In genomic region chrX:56374431-56375128, GRCm38 (mm10) we compare ENCODE assay signal across 8 mouse cellular contexts. TPM values are rescaled to one million over a fixed set of nuclear protein-coding genes. Genes with fewer than 3 reads are reported as not detected.
A peak's percentile ranks its signal among the peaks of the same experiment; 100 is the strongest.
DNase-seq lines count a peak whose midpoint lies in the region; ATAC-seq and TF ChIP-seq lines count a peak whose summit lies in the region.
"Not testable (repeated sequence)": the region's sequence is repeated elsewhere in the genome, so short reads cannot be mapped to it uniquely, and the experiment has no call there.

TSS of gene Smim10l2a (plus strand) at chrX:56374586.

- in situ Hi-C loops in CH12.LX (cut with MboI; ENCODE audit: low pct_ligation_motif_present, low pct_unique_long_range_greater_than_20kb, low sequenced_read_pairs) = not testable (repeated sequence)

- not testable (repeated sequence) for H3K27me3 ChIP-seq in CH12.LX (replicated peaks); forebrain, embryonic 13.5 days; liver, embryonic 14.5 days (ENCODE audit: control insufficient read depth, insufficient read depth, low read length); neural tube, embryonic 11.5 days (ENCODE audit: control insufficient read depth, insufficient read depth, low read length)

- dilution Hi-C loops in CH12.LX (cut with MboI; ENCODE audit: extremely low pct_ligation_motif_present, extremely low pct_unique_long_range_greater_than_20kb, low sequenced_read_pairs) = not testable (repeated sequence)

- H3K79me2 ChIP-seq in CH12.LX (replicated peaks; ENCODE audit: control insufficient read depth, extremely low read depth, insufficient read depth, poor library complexity, severe bottlenecking) = not testable (repeated sequence)

- not testable (repeated sequence) for TF ChIP-seq RAD21 in CH12.LX (IDR thresholded peaks at IDR 0.05; ENCODE audit: low read depth, low read length)

- not testable (repeated sequence) for H3K36me3 ChIP-seq in CH12.LX (replicated peaks in 1 of 2; ENCODE audit: control insufficient read depth in 1 of 2, insufficient read depth in 1 of 2, low read length in 1 of 2); forebrain, embryonic 13.5 days (ENCODE audit: poor library complexity, severe bottlenecking); liver, embryonic 14.5 days (replicated peaks; ENCODE audit: control insufficient read depth, insufficient read depth, low read depth); neural tube, embryonic 11.5 days (ENCODE audit: control insufficient read depth, insufficient read depth, low read length)

- H3K4me3 ChIP-seq in CH12.LX (replicated peaks in 1 of 3; ENCODE audit: low read depth in 2 of 3, low read length in 2 of 3, poor library complexity in 1 of 3) = peak within 1 kb of the TSS in 2 of 3 experiments; percentile 52 to 61
- H3K4me3 ChIP-seq in forebrain, embryonic 13.5 days = peak within 1 kb of the TSS; percentile 51
- peak within 1 kb of the TSS; percentile 41 to 42 for H3K4me3 ChIP-seq in liver, embryonic 14.5 days (ENCODE audit: insufficient read depth in 1 of 2, low read depth in 2 of 2, low read length in 2 of 2)
- H3K4me3 ChIP-seq in neural tube, embryonic 11.5 days (ENCODE audit: low read depth, low read length) = peak within 1 kb of the TSS; percentile 39

- not testable (repeated sequence) for TF ChIP-seq EP300 in CH12.LX (IDR thresholded peaks at IDR 0.05; ENCODE audit: low read length); liver, embryonic 14.5 days (IDR thresholded peaks at IDR 0.05; ENCODE audit: low read depth)

- H3K4me2 ChIP-seq in CH12.LX (ENCODE audit: insufficient read depth, low read depth, poor library complexity, severe bottlenecking) = peak within 1 kb of the TSS; percentile 29
- H3K4me2 ChIP-seq in forebrain, embryonic 13.5 days = peak within 1 kb of the TSS; percentile 61
- H3K4me2 ChIP-seq in liver, embryonic 14.5 days (ENCODE audit: low read depth) = peak within 1 kb of the TSS; percentile 53
- peak within 1 kb of the TSS; percentile 48 for H3K4me2 ChIP-seq in neural tube, embryonic 11.5 days (ENCODE audit: low read depth)

- not testable (repeated sequence) for H3K27ac ChIP-seq in CH12.LX (ENCODE audit: insufficient read depth, low read depth); forebrain, embryonic 13.5 days; liver, embryonic 14.5 days; neural tube, embryonic 11.5 days (ENCODE audit: low read depth, low read length)

- not testable (repeated sequence) for H3K9me3 ChIP-seq in CH12.LX (replicated peaks; ENCODE audit: low read length); forebrain, embryonic 13.5 days (replicated peaks); liver, embryonic 14.5 days (ENCODE audit: control insufficient read depth, low read length); neural tube, embryonic 11.5 days (ENCODE audit: control insufficient read depth, low read length)

- not testable (repeated sequence) for H3K4me1 ChIP-seq in CH12.LX (ENCODE audit: control insufficient read depth in 1 of 2, insufficient read depth in 2 of 2); forebrain, embryonic 13.5 days; liver, embryonic 14.5 days (replicated peaks; ENCODE audit: control insufficient read depth in 2 of 2, insufficient read depth in 2 of 2, low read length in 1 of 2); neural tube, embryonic 11.5 days (ENCODE audit: control insufficient read depth, insufficient read depth, low read length)

- not testable (repeated sequence) for TF ChIP-seq POLR2A in CH12.LX (IDR thresholded peaks at IDR 0.05; ENCODE audit: low read depth, low read length)

- ATAC-seq in cerebellum, adult (ENCODE audit: insufficient number of reproducible peaks, low FRiP score, low TSS enrichment) = peak; percentile 96
- ATAC-seq in forebrain, embryonic 13.5 days = peak; percentile 93
- ATAC-seq in hematopoietic stem cell, adult 5-6 weeks (replicated peaks in 1 of 2; ENCODE audit: insufficient read depth in 1 of 2, low FRiP score in 2 of 2, low TSS enrichment in 1 of 2, low read depth in 1 of 2, poor library complexity in 2 of 2, severe bottlenecking in 2 of 2) = peak; percentile 95 to 98
- peak; percentile 65; the same call in 1 of the 2 replicates for ATAC-seq in liver, embryonic 14.5 days (ENCODE audit: insufficient read depth)
- ATAC-seq in neural tube, embryonic 11.5 days (ENCODE audit: insufficient read depth, low FRiP score, low TSS enrichment) = peak; percentile 55

- not testable (repeated sequence) for TF ChIP-seq CTCF in CH12.LX (conservative IDR thresholded peaks at IDR 0.05 in 1 of 2, IDR thresholded peaks at IDR 0.05 in 1 of 2; ENCODE audit: low read depth in 2 of 2, low read length in 2 of 2); liver, embryonic 14.5 days (IDR thresholded peaks at IDR 0.05; ENCODE audit: low read depth)

- WGBS in forebrain, embryonic 13.5 days = 20% methylated on average over 50 of the region's 56 CpGs
- 23% methylated on average over 55 of the region's 56 CpGs for WGBS in large intestine, adult 2 months
- 8% methylated on average over 29 of the region's 56 CpGs for WGBS in liver, embryonic 14.5 days (ENCODE audit: insufficient replicate concordance)
- 17% methylated on average over 52 of the region's 56 CpGs for WGBS in neural tube, embryonic 11.5 days

- peak; percentile 47 for DNase-seq in CH12.LX (ENCODE audit: extremely low read depth)
- peak; percentile 27 for DNase-seq in large intestine, adult 2 months (ENCODE audit: low read depth, low spot score)
- DNase-seq in liver, embryonic 14.5 days (ENCODE audit: low read depth in 3 of 3, low spot score in 3 of 3) = peak; percentile 10 to 30 (median 11)
- peak; percentile 49 for DNase-seq in neural tube, embryonic 11.5 days (ENCODE audit: low spot score)
- peak; percentile 32 for DNase-seq in telencephalon, adult 2 months (ENCODE audit: low read depth, low spot score)

- not testable (repeated sequence) for H3K9ac ChIP-seq in CH12.LX (ENCODE audit: insufficient read depth, low read depth); liver, embryonic 14.5 days (replicated peaks)
- peak within 1 kb of the TSS; percentile 60 for H3K9ac ChIP-seq in forebrain, embryonic 13.5 days
- H3K9ac ChIP-seq in neural tube, embryonic 11.5 days (ENCODE audit: low read length) = peak within 1 kb of the TSS; percentile 31; the same call in 1 of the 2 replicates

RNA-seq across cellular contexts. Expression of gene Smim10l2a, which starts in this region (rescaled TPM):
- 0.76 TPM in 2 replicates for total RNA-seq in CH12.LX (2012; rRNA removed)
- total RNA-seq in CH12.LX (2014; rRNA removed) = 1.7 and 2.8 TPM in 2 replicates
- polyA plus RNA-seq in CH12.LX (2012; ENCODE audit: insufficient read length, low read depth) = 0.97 and 1.1 TPM in 2 replicates
- 6.3 and 9.0 TPM in 2 replicates for polyA plus RNA-seq in forebrain, embryonic 13.5 days (2015; fragmentation: Nextera tagmentation; extraction: Ambion mirVana)
- 4.7 and 10.6 TPM in 2 replicates for total RNA-seq in hematopoietic stem cell, adult 5-6 weeks (2017)
- polyA plus RNA-seq in large intestine, adult 2 months (2012; rRNA removed) = 0.34 and 0.47 TPM in 2 replicates
- 0.06 and 0.18 TPM in 2 replicates for polyA plus RNA-seq in liver, embryonic 14.5 days (2012; rRNA removed)
- 0.25 and 0.29 TPM in 2 replicates for polyA plus RNA-seq in liver, embryonic 14.5 days (2014; fragmentation: Nextera tagmentation; extraction: Ambion mirVana)
- polyA plus RNA-seq in neural tube, embryonic 11.5 days (2014; fragmentation: Nextera tagmentation; extraction: Ambion mirVana) = 2.9 and 3.4 TPM in 2 replicates

Comparison
In these comparisons a context has a peak if more than half of its experiments do, and no peak if none do; other contexts are left out.
1. Peak in DNase-seq in large intestine, adult 2 months; RNA of the gene not detected or under 1 TPM.
2. Peak in DNase-seq, ATAC-seq, H3K4me3 ChIP-seq and H3K4me2 ChIP-seq in liver, embryonic 14.5 days; RNA of the gene not detected or under 1 TPM.